Mouse (Mus musculus) bone marrow macrophage, adult 2 months (primary cell): Measurements from ENCODE around the gene Adtrp. TPM values are rescaled to one million over a fixed set of nuclear protein-coding genes. Genes with fewer than 3 reads are reported as not detected.

ENCODE experiments used
- H3K27ac ChIP-seq: 2 replicates; pipeline ENCODE4 v1.5.1; 2012; ENCODE audit warnings: low read depth, low read length; ENCODE audit not compliant: insufficient read depth
- H3K4me1 ChIP-seq: 2 replicates; pipeline ENCODE4 v1.6.1; 2012; ENCODE audit warnings: low read length; ENCODE audit not compliant: control insufficient read depth, insufficient read depth
- H3K4me3 ChIP-seq: 2 replicates; pipeline ENCODE4 v1.5.1; 2012; ENCODE audit warnings: mild to moderate bottlenecking, low read length, moderate library complexity; ENCODE audit not compliant: insufficient read depth
- CTCF ChIP-seq: IDR thresholded peaks from 2 replicates; pipeline ENCODE4 v1.5.1; 2012; ENCODE audit warnings: low read depth, mild to moderate bottlenecking, low read length, moderate library complexity
- POLR2A ChIP-seq: IDR thresholded peaks from 2 replicates; pipeline ENCODE4 v1.6.1; 2012; ENCODE audit warnings: mild to moderate bottlenecking, low read depth, low read length, borderline replicate concordance
- polyA plus RNA-seq: library from polyadenylated mRNA; stranded (reverse); fragments of >200 nt; gene quantifications from 2 replicates; pipeline ENCODE4 v1.2.4, GENCODE M21; 2012; ENCODE audit not compliant: missing spikeins, insufficient read depth, insufficient read length

Gene Adtrp
- polyA plus RNA-seq, 1 experiment = not detected

GRCm38 (mm10) chr13:41753114-41753513, 94.4 kb downstream of the Adtrp start:
- no peak overlapping the region for H3K27ac ChIP-seq
- no peak overlapping the region for H3K4me3 ChIP-seq
- peaks cover 11% of the 10 kb centered on the region; the same call in 1 of the 2 replicates for H3K4me1 ChIP-seq
- TF ChIP-seq CTCF (no peak), POLR2A (no peak)

GRCm38 (mm10) chr13:41750481-41750880, 97.0 kb downstream of the Adtrp start:
- TF ChIP-seq CTCF = no peak
- no peak for TF ChIP-seq POLR2A
- H3K27ac ChIP-seq = no peak overlapping the region
- H3K4me3 ChIP-seq = no peak overlapping the region
- peaks cover 11% of the 10 kb centered on the region; the same call in 1 of the 2 replicates for H3K4me1 ChIP-seq

GRCm38 (mm10) chr13:41748866-41749265, 98.6 kb downstream of the Adtrp start:
- Histone ChIP-seq H3K4me1 (peaks cover 11% of the 10 kb centered on the region; the same call in 1 of the 2 replicates), H3K4me3 (no peak overlapping the region), H3K27ac (no peak overlapping the region)
- TF ChIP-seq POLR2A = no peak
- TF ChIP-seq CTCF = no peak

GRCm38 (mm10) chr13:41747691-41748090, 99.8 kb downstream of the Adtrp start:
- TF ChIP-seq POLR2A = no peak
- Histone ChIP-seq H3K4me3 (no peak overlapping the region), H3K4me1 (peaks cover 11% of the 10 kb centered on the region; the same call in 1 of the 2 replicates), H3K27ac (no peak overlapping the region)

- Histone ChIP-seq H3K27ac (no peak overlapping the region), H3K4me3 (no peak overlapping the region), H3K4me1 (peaks cover 11% of the 10 kb centered on the region; the same call in 1 of the 2 replicates)
- no peak for TF ChIP-seq POLR2A
- no peak for TF ChIP-seq CTCF
These were observed 100.4 kb downstream of the Adtrp start for GRCm38 (mm10) chr13:41746971-41747615.

- Histone ChIP-seq H3K27ac (no peak overlapping the region), H3K4me1 (no peaks in the 10 kb centered on the region), H3K4me3 (no peak overlapping the region)
- TF ChIP-seq CTCF (no peak), POLR2A (no peak)
These were observed 106.9 kb downstream of the Adtrp start for GRCm38 (mm10) chr13:41740456-41741085.

GRCm38 (mm10) chr13:41737628-41738309, 109.7 kb downstream of the Adtrp start:
- H3K4me3 ChIP-seq = no peak overlapping the region
- no peak overlapping the region for H3K27ac ChIP-seq
- H3K4me1 ChIP-seq = no peaks in the 10 kb centered on the region
- no peak for TF ChIP-seq POLR2A
- no peak for TF ChIP-seq CTCF

GRCm38 (mm10) chr13:41729660-41730059, 117.8 kb downstream of the Adtrp start:
- Histone ChIP-seq H3K27ac (no peak overlapping the region), H3K4me3 (no peak overlapping the region), H3K4me1 (no peaks in the 10 kb centered on the region)
- no peak for TF ChIP-seq CTCF
- TF ChIP-seq POLR2A = no peak

DNA sequence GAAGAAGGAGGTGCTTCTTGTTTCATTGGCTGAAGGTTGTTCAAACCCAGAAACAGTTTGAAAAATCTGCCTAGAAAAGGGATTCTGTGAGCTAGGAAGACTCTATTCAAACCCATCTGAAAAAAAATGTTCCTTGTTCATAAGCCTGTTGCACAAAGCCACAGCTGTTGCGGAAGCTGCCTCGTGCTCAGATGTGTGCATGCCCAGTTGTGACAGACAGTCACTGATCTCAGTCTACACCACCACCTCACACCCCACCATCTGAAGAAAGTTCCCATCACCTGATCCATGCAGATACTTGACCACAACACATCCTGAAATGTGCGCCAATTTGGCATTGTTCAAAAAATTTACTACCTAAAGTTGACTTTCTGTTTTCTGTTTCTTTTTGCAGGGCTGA, 119.7 kb downstream of the Adtrp start:
- Histone ChIP-seq H3K27ac (no peak overlapping the region), H3K4me1 (no peaks in the 10 kb centered on the region), H3K4me3 (no peak overlapping the region)
- TF ChIP-seq POLR2A (no peak), CTCF (no peak)

DNA sequence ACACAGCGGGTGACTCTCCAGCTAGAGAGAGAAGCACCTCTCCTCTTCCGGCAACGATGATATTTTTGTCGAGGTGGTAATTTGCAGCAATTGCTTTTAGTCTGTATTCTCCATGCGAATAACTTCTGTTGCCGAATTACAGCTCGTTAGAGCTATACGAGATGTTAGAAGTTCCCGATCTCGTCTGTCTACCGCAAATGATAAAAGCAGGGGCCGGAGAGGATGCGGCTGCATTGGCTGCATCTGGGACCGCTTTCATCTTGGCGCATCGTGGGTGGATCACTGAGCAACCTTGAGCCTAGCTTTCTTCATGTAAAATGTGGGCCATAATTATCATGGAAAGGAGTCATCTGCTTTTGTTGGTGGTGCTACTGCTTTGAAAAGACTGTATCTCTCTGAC, 128.2 kb downstream of the Adtrp start:
- TF ChIP-seq CTCF (no peak), POLR2A (no peak)
- Histone ChIP-seq H3K4me3 (no peak overlapping the region), H3K27ac (no peak overlapping the region), H3K4me1 (no peaks in the 10 kb centered on the region)
